Mouse (Mus musculus): ENCODE results near the gene Rxfp3. TPM values are rescaled to one million over a fixed set of nuclear protein-coding genes. Genes with fewer than 3 reads are reported as not detected.
"Not testable (repeated sequence)": the region's sequence is repeated elsewhere in the genome, so short reads cannot be mapped to it uniquely, and the experiment has no call there.

Rxfp3 gene
- total RNA-seq, 2 experiments from 2014 or later: 5.0 to 6.3 TPM

DNA sequence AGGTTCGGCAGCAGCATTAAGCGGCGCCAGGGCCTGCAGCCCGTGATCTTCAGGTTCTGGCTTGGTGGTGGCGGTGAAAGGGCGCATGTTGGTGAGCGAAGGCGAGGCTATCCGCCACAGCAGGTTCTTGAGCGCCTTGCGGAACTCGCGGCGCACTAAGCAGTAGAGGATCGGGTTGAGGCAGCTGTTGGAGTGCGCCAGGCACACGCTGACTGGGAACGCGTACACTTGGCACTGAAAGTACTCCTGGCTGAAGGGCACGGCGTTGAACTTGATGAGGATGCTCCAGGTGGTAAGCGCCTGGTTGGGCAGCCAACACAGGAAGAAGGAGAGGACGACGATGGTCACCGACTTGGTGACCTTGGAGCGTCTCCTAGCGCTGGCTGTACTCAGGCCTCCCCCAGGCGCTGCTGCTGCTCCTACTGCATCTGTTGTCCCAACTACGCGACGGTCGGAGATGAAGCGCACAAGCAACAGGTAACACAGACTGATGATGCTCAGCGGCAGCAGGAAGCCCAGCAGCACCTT lies 1.8 kb downstream of the Rxfp3 start:
- DNase-seq: peak in 1 of 2 experiments; percentile 4

DNA sequence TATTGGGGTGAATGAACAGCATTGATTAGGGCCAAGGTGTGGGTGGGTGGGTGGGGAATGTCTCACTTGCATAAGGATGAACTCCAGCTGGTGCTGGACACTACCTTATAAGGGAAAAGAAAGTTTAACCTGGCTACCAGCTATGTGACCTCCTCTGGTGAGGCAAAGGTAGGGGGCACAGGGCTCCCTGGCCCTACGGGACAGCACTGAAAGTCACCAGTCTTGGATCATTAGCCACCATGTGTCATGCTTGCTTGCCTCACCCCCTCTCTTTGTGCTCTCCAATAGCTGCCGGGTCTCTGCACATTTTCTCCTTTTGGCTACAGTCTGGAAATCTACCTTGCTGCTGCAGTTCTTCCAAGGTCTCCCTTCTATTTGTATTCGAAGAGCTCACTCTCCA lies 7.6 kb downstream of the Rxfp3 start:
- DNase-seq: no peak

DNA sequence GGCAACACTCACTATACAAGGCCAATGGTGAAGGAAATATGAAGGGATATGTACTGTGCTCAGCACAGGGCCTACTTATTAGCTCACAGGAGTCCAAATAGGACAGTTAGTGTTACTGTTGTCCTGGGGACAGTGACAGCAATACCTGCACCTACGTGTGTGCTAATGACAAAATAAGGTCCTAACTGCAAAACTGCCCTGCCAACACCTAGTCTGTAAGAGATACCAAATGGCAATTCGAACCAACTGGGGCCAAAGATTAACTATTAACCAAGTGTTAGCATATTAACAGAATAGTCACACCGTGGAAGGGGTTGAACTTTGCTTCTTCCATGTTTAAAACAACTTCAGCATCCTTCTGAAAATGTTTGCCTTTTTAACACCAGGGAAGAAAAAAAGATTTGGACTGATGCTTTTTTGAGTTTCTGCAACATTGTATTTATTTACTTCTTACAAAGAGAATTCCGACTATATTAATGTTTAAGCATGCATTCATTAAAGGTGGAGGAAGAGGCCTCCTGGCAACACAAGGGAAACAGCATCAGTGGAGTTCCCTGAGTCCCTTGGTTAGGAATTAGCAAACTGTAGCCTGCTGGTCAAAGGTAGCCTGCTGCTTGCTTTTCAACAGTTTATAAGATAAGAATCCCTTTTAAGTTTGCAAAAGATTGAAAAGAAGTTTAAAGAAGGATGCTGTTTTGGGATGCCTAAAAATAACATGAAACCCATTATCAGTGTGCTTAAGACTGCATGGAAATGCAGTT lies 10.8 kb downstream of the Rxfp3 start:
- DNase-seq: no peak

DNA sequence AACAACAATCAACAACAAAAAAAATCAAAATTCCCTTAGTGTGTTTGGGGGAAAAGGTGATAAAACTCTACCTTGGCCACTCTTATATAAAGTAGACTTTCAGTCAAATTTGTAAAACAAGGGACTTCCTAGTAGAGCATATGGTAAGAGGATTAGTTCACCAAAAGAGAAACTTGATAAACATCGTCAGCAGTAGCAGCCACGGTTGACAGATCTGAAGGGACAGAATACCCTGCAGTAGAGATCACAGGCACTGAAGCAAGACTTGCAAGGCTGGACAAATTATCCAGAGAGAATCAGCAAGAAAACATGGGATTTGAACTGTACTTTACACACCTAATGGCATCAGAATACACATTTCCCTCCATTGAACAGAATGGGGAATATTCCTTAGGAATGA lies 22.9 kb downstream of the Rxfp3 start:
- no peak for DNase-seq

DNA sequence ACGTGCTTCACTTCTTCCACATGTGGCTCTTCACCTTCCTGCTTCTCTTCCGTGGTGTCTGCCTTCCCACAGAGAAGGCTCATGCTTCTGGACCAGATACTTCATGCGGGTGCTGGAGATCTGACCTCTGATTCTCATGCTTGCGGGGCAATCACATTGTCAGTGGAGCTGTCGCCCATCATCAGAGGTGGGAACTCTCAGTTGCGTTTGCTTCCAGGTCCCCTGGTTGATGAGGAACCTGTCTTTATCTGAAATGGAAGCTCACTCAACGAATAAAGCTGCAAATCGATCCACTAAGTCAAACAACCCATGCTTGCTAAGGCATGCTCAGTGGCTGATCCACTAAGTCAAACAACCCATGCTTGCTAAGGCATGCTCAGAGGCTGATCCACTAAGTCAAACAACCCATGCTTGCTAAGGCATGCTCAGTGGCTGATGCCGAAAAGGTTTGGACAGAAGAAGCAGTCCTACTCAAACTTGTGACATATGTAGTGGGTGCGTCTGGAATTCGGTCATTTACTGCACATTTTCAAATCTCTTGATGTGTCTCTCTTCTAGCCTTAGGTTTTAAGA lies 26.7 kb downstream of the Rxfp3 start:
- DNase-seq: no peak

DNA sequence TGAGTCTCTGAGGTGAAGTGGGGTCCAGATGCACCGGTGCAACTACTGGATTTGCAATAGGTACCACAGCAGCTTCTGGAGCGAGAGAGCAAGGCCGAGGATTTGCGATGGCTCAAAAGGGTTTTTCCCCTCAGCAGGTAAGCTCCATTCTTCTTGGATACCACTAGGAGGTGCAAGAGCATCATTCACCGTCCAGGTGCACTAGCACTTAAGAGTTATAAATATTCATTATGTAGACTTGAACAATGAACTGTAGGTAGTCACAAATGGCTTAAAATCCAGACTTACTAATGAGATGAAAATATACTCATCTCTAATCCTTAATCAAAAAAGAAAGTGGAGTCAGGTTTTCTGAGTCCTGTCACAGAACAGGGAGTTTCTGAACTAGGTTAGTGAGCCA lies 29.0 kb downstream of the Rxfp3 start:
- DNase-seq: no peak

DNA sequence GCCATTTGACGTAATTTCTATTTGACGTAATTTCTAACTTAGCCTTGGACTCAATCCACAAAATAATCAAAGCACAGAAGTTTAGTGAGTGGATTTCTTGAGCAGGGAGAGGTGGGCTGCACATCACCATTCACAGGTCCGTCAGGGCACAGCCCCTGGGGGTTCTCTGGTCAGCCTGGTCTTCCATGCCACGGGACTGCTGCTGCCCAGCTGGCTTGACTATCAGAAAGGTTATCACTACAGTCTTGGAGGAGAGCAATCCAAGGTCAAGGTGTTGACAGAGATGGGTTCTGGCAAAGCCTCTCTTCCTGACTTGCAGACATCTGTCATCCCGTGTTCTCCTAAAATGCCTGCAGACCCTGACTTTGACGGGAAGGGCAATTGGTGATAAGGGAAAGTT lies 33.1 kb downstream of the Rxfp3 start:
- no peak for DNase-seq

DNA sequence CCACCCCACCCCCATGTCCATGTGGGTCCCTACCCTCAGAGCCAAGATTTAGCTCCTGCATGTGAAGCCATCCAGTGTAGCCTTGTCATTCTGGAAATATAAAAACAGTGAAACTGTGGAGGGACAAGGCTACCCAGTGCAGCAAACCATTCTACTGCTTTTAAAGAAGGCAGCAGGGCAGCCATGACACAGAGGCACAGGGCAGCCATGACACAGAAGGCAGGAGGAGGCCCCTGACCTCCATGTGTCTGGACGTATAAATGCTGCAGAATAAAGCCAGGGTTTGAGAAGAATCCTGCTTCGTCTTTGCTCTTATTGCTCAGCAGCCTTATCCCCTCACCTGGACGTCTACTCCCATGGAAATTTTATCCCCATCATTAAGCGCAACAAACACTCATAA lies 34.0 kb downstream of the Rxfp3 start:
- no peak for DNase-seq

DNA sequence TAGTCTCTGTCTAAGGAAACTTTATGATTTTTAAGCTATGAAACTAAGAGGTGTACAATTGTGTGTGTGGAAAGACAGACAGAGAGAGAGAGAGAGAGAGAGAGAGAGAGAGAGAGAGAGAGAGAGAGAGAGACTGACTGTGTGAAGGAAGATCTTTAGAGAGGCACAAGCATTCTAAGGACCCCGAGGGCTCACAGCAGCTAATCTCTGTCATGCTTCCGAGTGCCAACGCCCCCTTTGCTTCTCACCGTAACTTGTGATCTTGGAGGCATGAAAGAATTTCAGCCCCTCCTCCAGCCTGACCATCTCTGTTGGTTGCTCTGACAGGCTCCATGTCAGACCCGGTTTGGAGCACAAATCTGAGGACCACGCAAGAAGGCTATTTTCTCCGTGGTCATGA lies 37.4 kb downstream of the Rxfp3 start, which contains the start of gene Slc45a2:
Gene Slc45a2 (plus strand): TSS at position 301 of the 400 bp plus-strand sequence.
- no peak for DNase-seq

DNA sequence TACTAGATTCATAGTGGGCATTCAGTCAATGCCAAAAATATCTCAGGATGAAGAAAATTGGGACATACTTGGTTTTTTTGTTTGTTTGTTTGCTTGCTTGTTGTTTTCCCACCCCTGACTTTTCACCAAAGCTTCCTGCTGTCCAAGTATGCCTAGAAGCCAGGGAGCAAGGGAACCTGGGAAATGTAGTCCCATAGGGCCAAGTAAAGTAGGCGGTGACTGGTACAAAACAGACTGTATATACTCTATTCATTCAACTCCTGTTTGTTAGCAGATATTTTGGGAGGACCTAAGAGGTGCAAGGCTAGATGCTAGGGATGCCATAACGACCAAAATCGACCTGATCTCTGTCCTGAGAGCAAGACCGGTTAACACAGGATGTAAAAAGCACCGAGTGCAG lies 38.0 kb downstream of the Rxfp3 start:
- DNase-seq: no peak

DNA sequence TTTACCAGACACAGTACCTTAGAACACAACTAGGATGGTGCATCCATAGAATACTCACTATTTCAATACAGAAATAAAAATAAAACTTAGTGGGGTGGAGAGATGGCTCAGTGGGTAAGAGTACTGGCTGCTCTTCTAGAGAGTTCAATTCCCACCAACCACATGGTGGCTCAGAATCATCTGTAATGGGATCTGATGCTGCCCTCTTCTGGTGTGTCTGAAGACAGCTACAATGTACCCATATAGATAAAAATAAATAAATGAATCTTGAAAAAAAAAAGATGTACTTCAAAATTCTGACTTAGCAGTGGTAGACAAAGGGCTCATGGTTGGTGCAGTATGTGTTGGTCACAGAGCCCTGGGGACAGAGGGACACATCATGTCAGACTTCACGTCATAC lies 46.2 kb downstream of the Rxfp3 start:
- no peak for DNase-seq

DNA sequence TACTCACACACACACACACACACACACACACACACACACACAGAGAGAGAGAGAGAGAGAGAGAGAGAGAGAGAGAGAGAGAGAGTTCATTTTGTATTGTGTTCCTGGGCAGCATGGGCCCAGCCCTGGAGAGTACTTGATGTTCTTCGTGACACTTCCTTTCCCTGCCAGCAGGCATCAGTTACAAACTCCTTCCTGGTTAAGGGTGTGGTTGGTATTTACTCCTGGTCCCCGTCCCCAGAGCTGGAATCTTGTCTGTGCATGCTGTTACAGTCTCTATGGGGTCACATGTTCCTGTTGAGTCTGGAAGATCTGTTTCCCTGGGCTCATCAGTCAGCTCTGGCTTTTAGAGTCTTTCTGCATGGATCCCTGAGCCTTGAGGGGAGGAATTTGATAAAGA lies 47.4 kb downstream of the Rxfp3 start:
- no peak for DNase-seq

DNA sequence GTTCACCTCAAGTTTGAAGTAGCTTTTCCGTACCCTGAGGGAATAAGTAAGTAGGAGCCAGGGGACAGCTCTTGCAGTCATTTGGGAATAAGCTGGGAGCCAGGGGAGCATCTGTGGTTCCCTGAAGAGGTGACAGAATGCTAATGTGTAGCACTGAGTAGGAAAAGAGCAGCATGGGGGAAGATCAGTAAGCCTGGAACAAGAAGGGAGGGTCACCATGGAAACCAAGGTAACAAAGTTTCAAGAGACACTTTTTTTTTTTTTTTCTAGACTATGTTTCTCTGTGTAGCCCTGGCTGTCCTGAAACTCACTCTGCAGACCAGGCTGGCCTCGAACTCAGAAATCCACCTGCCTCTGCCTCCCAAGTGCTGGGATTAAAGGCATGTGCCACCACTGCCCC lies 51.3 kb downstream of the Rxfp3 start:
- DNase-seq: not testable (repeated sequence)

DNA sequence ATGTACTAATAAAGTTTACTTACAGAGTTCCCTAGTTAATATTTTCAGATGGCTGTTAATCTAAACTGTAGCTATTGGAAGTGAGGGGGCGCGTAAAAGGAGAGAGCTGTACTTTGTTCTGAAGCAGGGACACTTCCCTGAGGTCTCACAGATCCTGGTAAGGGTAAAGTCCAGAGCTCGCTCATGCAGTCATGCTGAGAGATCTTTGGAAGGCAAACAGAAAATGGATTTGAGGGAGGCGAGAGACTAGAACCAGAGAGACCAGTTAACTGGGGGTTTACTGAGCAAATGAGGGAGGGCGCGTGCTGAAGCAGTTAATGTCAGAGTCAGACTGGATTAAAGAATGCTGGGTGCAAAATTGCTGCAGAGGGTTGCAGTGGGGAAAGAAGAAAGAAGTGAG lies 52.0 kb downstream of the Rxfp3 start:
- DNase-seq: no peak

Other genes starting within 250 kb of the Rxfp3 start
- gene C1qtnf3, start 85.7 kb downstream of the Rxfp3 start, total RNA-seq (2021): not detected
- gene Amacr, start 56.2 kb downstream of the Rxfp3 start, total RNA-seq (2021): 10 to 100 TPM; 11.3 to 11.6 TPM
- not detected for gene Slc45a2, start 37.3 kb downstream of the Rxfp3 start, total RNA-seq (2021)
- gene Adamts12, start 26.8 kb upstream of the Rxfp3 start, total RNA-seq (2021): 1 to 10 TPM in 1 of 2 experiments, under 1 TPM in 1; 0.47 to 1.1 TPM